Mouse (Mus musculus) heart, postnatal 0 days (tissue): ENCODE results near the gene Rasgrp1. TPM values are rescaled to one million over a fixed set of nuclear protein-coding genes. Genes with fewer than 3 reads are reported as not detected.

Source experiments
- ATAC-seq: fragments of 200-750 bp; cut with Nextera tagmentation; 2 replicates; pipeline ENCODE4 v1.8.0; 2017; ENCODE audit warnings: low read depth, moderate number of reproducible peaks, moderate library complexity; ENCODE audit not compliant: insufficient read depth
- DNase-seq: peaks from one replicate; pipeline ENCODE4 v3.0.0-alpha.2; 2016; ENCODE audit warnings: low spot score
- H3K27ac ChIP-seq: fragments of 300-500 bp; sonication (generic); 2 replicates; pipeline ENCODE4 v1.5.1; 2014; ENCODE audit warnings: low read depth, mild to moderate bottlenecking
- H3K27me3 ChIP-seq: fragments of 300-500 bp; sonication (generic); 2 replicates; pipeline ENCODE4 v1.6.1; 2014; ENCODE audit warnings: low read length, mixed read lengths; ENCODE audit not compliant: control insufficient read depth, insufficient read depth
- H3K36me3 ChIP-seq: fragments of 300-500 bp; sonication (generic); replicated peaks from 2 replicates; pipeline ENCODE4 v1.6.1; 2014; ENCODE audit warnings: low read length, mixed read lengths; ENCODE audit not compliant: control insufficient read depth, insufficient read depth
- H3K4me1 ChIP-seq: fragments of 300-500 bp; sonication (generic); 2 replicates; pipeline ENCODE4 v1.6.1; 2014; ENCODE audit warnings: antibody characterized with exemption; ENCODE audit not compliant: control insufficient read depth, insufficient read depth
- H3K4me2 ChIP-seq: fragments of 300-500 bp; sonication (generic); 2 replicates; pipeline ENCODE4 v1.6.1; 2014; ENCODE audit warnings: low read depth, mild to moderate bottlenecking, low read length, moderate library complexity
- H3K4me3 ChIP-seq: fragments of 300-500 bp; sonication (generic); 2 replicates; pipeline ENCODE4 v1.5.1; 2014; ENCODE audit warnings: low read depth, low read length
- H3K9ac ChIP-seq: fragments of 300-500 bp; sonication (generic); replicated peaks from 2 replicates; pipeline ENCODE4 v1.6.1; 2014; ENCODE audit warnings: low read depth, low read length, mixed read lengths
- H3K9me3 ChIP-seq: fragments of 300-500 bp; sonication (generic); replicated peaks from 2 replicates; pipeline ENCODE4 v1.6.1; 2016; ENCODE audit warnings: low read length; ENCODE audit not compliant: control insufficient read depth
- CTCF ChIP-seq: IDR thresholded peaks from 2 replicates; pipeline ENCODE4 v1.5.1; 2016; ENCODE audit warnings: antibody characterized with exemption, control low read depth, low read depth
- EP300 ChIP-seq: IDR thresholded peaks from 2 replicates; pipeline ENCODE4 v1.6.1; 2016; ENCODE audit warnings: antibody characterized with exemption, low read depth
- WGBS: fragments of 180-500 bp; shearing (Covaris S2); extraction: QIAGEN DNeasy Blood & Tissue Kit; methylation state at CpG from one replicate; pipeline ENCODE4 v1.1.7; 2014; 5-methylcytosine and 5-hydroxymethylcytosine counted together
- polyA plus RNA-seq: library from polyadenylated mRNA; unstranded; fragments of >200 nt; fragmentation: Nextera tagmentation; extraction: Ambion mirVana; gene quantifications from 2 replicates; pipeline ENCODE4 v1.2.1, GENCODE M21; 2015
- total RNA-seq: library from RNA; depleted of rRNA; stranded (reverse); fragments of >200 nt; gene quantifications from 2 replicates; pipeline ENCODE4 v1.2.3, GENCODE M21; 2014; ENCODE audit warnings: low replicate concordance

Rasgrp1 gene
- total and polyA plus RNA-seq, 2 experiments from 2014 or later: 0.07 TPM; not detected in 1

DNA sequence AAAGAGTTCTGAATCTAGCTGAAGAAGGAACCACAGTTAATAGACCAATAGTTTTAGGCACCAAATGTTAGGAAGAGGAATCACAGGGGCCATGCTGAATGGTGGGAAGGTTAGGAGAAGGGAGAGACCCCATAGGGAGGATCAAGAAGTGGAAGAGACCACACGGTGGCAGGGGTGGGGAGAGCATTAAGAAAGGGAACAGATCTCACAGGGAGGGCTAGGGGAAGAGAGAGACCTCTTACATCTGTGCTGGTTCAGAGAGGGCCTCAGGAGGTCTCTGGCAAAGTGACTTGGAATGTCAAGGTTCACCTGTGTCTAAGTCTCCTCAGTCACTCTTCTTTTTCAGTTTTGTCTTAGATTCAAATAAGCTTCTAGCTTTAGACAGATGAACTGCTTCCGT, 30.8 kb downstream of the Rasgrp1 start:
- no peak for ATAC-seq
- no peak overlapping the region for H3K4me3 ChIP-seq
- DNase-seq: no peak
- H3K4me2 ChIP-seq: no peak overlapping the region
- 35% methylated on average over 2 of the region's 2 CpGs for WGBS
- no peak overlapping the region for H3K9ac ChIP-seq
- no peaks in the 10 kb centered on the region for H3K36me3 ChIP-seq
- TF ChIP-seq EP300 (no peak), CTCF (no peak)
- 0 out of 2 replicates have a peak, but pooled peaks cover 3% of the 10 kb centered on the region for H3K9me3 ChIP-seq
- H3K4me1 ChIP-seq: no peaks in the 10 kb centered on the region
- no peak overlapping the region for H3K27ac ChIP-seq
- H3K27me3 ChIP-seq: no peaks in the 10 kb centered on the region

DNA sequence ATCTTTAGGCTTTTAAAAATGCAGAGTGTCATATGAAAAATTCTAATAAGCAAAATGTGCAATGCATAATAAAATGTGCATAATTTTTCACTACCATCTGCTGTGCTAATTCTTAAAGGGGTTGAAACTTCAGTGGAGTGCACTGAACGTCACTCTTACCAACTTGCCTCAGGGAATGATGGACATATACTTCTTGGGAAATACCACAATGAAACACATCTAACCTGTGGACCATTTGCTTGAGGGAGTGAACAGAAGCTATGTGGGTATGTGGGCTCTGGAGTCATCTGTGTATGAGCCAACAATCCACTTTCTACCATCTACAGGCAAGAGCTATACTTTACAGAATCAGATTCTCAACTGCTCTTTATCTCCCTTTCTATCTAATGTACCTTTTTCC, 31.5 kb downstream of the Rasgrp1 start:
- Histone ChIP-seq H3K4me1 (no peaks in the 10 kb centered on the region), H3K36me3 (no peaks in the 10 kb centered on the region), H3K27ac (no peak overlapping the region), H3K27me3 (no peaks in the 10 kb centered on the region), H3K9ac (no peak overlapping the region), H3K4me3 (no peak overlapping the region), H3K9me3 (0 out of 2 replicates have a peak, but pooled peaks cover 3% of the 10 kb centered on the region), H3K4me2 (no peak overlapping the region)
- TF ChIP-seq EP300 (no peak), CTCF (no peak)
- DNase-seq: no peak
- 53% methylated on average over 1 of the region's 1 CpGs for WGBS
- no peak for ATAC-seq

- TF ChIP-seq EP300: no peak
- no peak for TF ChIP-seq CTCF
- no peak overlapping the region for H3K9ac ChIP-seq
- H3K36me3 ChIP-seq: no peaks in the 10 kb centered on the region
- H3K27ac ChIP-seq: no peak overlapping the region
- ATAC-seq (no peak), DNase-seq (no peak)
- no peaks in the 10 kb centered on the region for H3K4me1 ChIP-seq
- no peaks in the 10 kb centered on the region for H3K9me3 ChIP-seq
- no peaks in the 10 kb centered on the region for H3K27me3 ChIP-seq
- H3K4me3 ChIP-seq: no peak overlapping the region
- no peak overlapping the region for H3K4me2 ChIP-seq
- 60% methylated on average over 2 of the region's 2 CpGs for WGBS
Observed at GRCm38 (mm10) chr2:117309046-117309445, 33.8 kb downstream of the Rasgrp1 start.

DNA sequence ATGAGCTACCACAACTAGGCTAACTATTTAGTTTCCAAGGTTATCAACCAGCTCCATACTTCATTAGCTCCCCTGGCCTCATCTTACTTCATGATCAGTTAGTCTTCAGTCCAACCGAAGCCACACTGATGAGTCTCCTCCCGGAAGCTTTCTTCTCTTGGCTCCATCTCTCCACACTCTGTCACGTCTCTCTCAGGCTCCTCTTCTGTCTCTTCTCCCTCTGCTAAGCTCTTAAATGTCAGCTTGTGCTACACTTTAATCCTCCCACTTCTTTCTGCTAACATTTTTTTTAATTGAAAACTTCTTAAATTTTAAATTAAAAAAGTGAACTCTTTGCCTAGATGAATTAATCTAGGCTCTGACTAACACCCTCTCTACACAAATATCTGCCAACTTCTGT, 34.8 kb downstream of the Rasgrp1 start:
- no peaks in the 10 kb centered on the region for H3K4me1 ChIP-seq
- DNase-seq: no peak
- WGBS: 75% methylated on average over 3 of the region's 3 CpGs
- H3K9me3 ChIP-seq: no peaks in the 10 kb centered on the region
- no peak overlapping the region for H3K27ac ChIP-seq
- H3K27me3 ChIP-seq: no peaks in the 10 kb centered on the region
- ATAC-seq: no peak
- no peaks in the 10 kb centered on the region for H3K36me3 ChIP-seq
- H3K4me2 ChIP-seq: no peak overlapping the region
- no peak overlapping the region for H3K4me3 ChIP-seq
- H3K9ac ChIP-seq: no peak overlapping the region
- TF ChIP-seq CTCF (no peak), EP300 (no peak)

DNA sequence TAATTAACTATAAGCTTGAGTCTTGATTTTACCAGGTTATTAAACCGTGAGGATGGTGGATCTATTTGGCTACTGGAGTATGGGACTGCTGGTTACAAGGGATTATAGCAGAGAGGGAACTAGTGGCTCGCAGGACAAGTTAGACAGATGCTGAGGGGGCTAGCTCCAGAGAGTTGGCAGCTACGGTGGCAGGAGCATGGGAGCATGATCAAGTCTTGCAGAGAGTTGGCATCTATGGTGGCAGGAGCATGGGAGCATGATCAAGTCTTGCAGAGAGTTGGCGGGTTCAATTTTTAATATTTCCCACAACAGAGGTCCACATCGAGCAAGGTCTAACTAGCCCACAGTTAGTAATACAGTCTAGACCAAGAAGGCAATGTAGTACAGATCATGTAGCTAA, 37.9 kb downstream of the Rasgrp1 start:
- Histone ChIP-seq H3K36me3 (no peaks in the 10 kb centered on the region), H3K27me3 (no peaks in the 10 kb centered on the region), H3K4me2 (no peak overlapping the region), H3K27ac (no peak overlapping the region), H3K9ac (no peak overlapping the region), H3K9me3 (no peaks in the 10 kb centered on the region), H3K4me3 (no peak overlapping the region), H3K4me1 (no peaks in the 10 kb centered on the region)
- no peak for DNase-seq
- TF ChIP-seq EP300: no peak
- TF ChIP-seq CTCF: no peak
- WGBS: 82% methylated on average over 5 of the region's 5 CpGs
- ATAC-seq: no peak

DNA sequence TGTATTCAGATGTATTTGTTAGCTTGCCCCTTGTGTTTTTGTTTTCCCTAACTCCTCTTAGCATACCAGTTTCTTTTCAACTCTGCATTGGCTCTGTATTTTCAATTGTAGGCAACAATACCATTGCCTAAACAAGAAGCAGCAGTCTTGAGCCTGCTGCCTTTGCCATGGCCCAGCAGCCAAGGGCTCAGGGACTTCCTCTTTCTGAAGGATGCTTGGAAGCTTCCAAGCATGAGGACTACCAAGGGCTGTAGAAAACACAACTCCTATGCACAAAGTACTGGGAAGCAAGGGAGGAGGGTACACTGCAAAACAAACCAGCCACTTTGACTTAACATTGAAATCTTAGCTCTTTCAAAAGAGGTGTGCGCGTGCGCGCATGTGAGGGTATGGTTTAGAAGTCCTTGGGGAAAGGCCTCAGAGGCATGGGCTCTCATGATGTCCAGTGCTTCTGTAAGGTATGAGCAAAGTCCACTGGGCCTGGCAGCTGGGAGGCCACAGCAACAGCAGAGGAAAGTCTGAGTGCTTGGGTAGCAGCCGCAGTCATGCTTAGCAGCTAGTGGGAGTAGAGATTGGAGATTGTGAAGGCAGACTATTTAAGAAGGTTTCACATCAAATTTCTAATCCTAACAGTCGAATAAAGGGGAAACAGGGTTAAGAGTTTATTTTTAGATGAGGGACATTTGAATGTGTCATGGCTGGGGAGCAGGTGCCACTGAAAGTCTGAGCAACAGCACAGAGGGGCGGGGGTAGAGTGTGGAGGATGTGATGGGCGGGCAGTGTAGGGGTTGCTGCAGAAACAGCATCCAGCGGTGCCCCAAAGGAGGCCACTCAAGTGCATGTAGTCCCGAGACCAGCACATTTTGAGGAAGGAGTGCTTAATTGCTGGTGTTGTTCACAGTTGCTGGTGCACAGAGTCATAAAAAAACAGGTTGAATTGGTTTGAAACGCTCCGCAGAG, 39.1 kb downstream of the Rasgrp1 start:
- no peaks in the 10 kb centered on the region for H3K4me1 ChIP-seq
- H3K27ac ChIP-seq: no peak overlapping the region
- TF ChIP-seq EP300 (no peak), CTCF (no peak)
- no peak overlapping the region for H3K9ac ChIP-seq
- WGBS: 85% methylated on average over 12 of the region's 12 CpGs
- no peak for DNase-seq
- H3K36me3 ChIP-seq: no peaks in the 10 kb centered on the region
- no peak overlapping the region for H3K4me2 ChIP-seq
- ATAC-seq: no peak
- no peaks in the 10 kb centered on the region for H3K27me3 ChIP-seq
- H3K4me3 ChIP-seq: no peak overlapping the region
- H3K9me3 ChIP-seq: no peaks in the 10 kb centered on the region
